Mouse (Mus musculus) hindbrain, embryonic 12.5 days (tissue): ENCODE results near the gene Ffar3. TPM values are rescaled to one million over a fixed set of nuclear protein-coding genes. Genes with fewer than 3 reads are reported as not detected.

Experiments
- ATAC-seq: fragments of 200-750 bp; cut with Nextera tagmentation; 2 replicates; pipeline ENCODE4 v1.8.0; 2017; ENCODE audit warnings: moderate TSS enrichment; ENCODE audit not compliant: low FRiP score
- H3K27ac ChIP-seq: fragments of 300-500 bp; sonication (generic); 2 replicates; pipeline ENCODE4 v1.5.1; 2016; ENCODE audit warnings: mild to moderate bottlenecking
- H3K27me3 ChIP-seq: fragments of 300-500 bp; sonication (generic); 2 replicates; pipeline ENCODE4 v1.6.1; 2016; ENCODE audit warnings: mild to moderate bottlenecking
- H3K36me3 ChIP-seq: fragments of 300-500 bp; sonication (generic); 2 replicates; pipeline ENCODE4 v1.6.1; 2016; ENCODE audit warnings: mild to moderate bottlenecking
- H3K4me1 ChIP-seq: fragments of 300-500 bp; sonication (generic); 2 replicates; pipeline ENCODE4 v1.6.1; 2016
- H3K4me2 ChIP-seq: fragments of 300-500 bp; sonication (generic); replicated peaks from 2 replicates; pipeline ENCODE4 v1.6.1; 2016; ENCODE audit warnings: mild to moderate bottlenecking
- H3K4me3 ChIP-seq: fragments of 300-500 bp; sonication (generic); 2 replicates; pipeline ENCODE4 v1.5.1; 2016; ENCODE audit warnings: mild to moderate bottlenecking
- H3K9ac ChIP-seq: fragments of 300-500 bp; sonication (generic); 2 replicates; pipeline ENCODE4 v1.6.1; 2016; ENCODE audit warnings: mild to moderate bottlenecking, moderate library complexity
- H3K9me3 ChIP-seq: fragments of 300-500 bp; sonication (generic); replicated peaks from 2 replicates; pipeline ENCODE4 v1.6.1; 2016; ENCODE audit warnings: mild to moderate bottlenecking
- WGBS: fragments of 180-500 bp; shearing (Covaris S2); methylation state at CpG from one replicate; pipeline ENCODE4 v1.1.7; 2016; 5-methylcytosine and 5-hydroxymethylcytosine counted together
- polyA plus RNA-seq: library from polyadenylated mRNA; unstranded; fragments of >200 nt; fragmentation: Nextera tagmentation; extraction: Ambion mirVana; gene quantifications from 2 replicates; pipeline ENCODE4 v1.2.1, GENCODE M21; 2016

The Ffar3 gene
- polyA plus RNA-seq, 1 experiment from 2014 or later = not detected

DNA sequence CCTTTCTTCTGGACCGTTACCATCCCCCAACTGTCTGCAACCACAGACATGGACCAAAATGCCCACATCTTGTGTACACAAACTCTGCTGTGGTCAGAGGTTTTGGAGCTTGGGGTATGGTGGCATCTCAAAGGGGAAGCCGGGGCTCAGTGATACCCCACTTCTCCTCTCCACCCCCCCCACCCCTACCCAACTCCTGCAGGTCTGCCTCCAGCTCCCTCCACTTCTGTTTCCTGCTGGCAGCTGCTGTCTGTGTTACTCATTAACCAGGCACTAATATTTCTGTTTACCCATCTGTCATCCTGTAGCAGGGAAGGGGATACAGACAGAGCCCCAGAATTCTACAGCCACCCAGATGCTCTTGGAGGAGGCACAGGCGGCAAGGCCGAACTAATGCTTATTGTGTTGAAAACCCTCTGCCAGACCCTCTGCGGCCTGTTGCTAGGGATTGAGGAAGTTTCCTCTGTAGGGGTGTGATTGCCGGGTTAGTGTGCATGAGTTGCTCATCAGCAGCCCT is 43.6 kb downstream of the Ffar3 start:
- H3K4me2 ChIP-seq = no peak overlapping the region
- no peak overlapping the region for H3K9ac ChIP-seq
- H3K9me3 ChIP-seq = no peaks in the 10 kb centered on the region; the same call in 1 of the 2 replicates
- no peaks in the 10 kb centered on the region for H3K4me1 ChIP-seq
- H3K4me3 ChIP-seq = no peak overlapping the region
- no peaks in the 10 kb centered on the region for H3K27me3 ChIP-seq
- 49% methylated on average over 6 of the region's 6 CpGs for WGBS
- H3K36me3 ChIP-seq = no peaks in the 10 kb centered on the region
- no peak for ATAC-seq
- H3K27ac ChIP-seq = no peak overlapping the region

GRCm38 (mm10) chr7:30811757-30812290 is 44.2 kb downstream of the Ffar3 start:
- Histone ChIP-seq H3K9me3 (no peaks in the 10 kb centered on the region; the same call in 1 of the 2 replicates), H3K36me3 (no peaks in the 10 kb centered on the region), H3K4me3 (no peak overlapping the region), H3K27ac (no peak overlapping the region), H3K4me2 (no peak overlapping the region), H3K4me1 (no peaks in the 10 kb centered on the region), H3K9ac (no peak overlapping the region), H3K27me3 (no peaks in the 10 kb centered on the region)
- 64% methylated on average over 9 of the region's 9 CpGs for WGBS
- ATAC-seq = no peak

DNA sequence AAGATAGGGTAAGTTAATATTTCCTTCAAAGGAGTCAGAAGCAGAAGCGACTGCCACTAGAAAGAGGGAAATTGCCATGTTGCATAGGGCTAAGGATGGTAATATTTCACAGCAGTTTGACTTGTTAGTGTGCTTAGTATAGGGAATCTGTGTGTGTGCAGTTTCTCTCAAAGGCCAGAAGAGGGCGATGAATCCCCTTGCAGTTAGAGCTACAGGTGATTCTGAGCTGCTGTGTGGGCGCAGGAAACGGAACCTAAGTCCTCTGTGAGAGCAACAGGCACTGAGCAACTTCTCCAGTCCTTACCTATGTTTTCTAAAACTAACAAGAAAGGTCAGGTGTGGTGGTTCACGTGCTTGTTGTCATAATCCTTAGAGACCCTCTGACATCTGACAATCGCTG is 45.7 kb downstream of the Ffar3 start:
- Histone ChIP-seq H3K4me2 (no peak overlapping the region), H3K4me1 (no peaks in the 10 kb centered on the region), H3K27me3 (no peaks in the 10 kb centered on the region), H3K4me3 (no peak overlapping the region), H3K9ac (no peak overlapping the region), H3K36me3 (no peaks in the 10 kb centered on the region), H3K9me3 (peaks cover under 1% of the 10 kb centered on the region; the same call in 1 of the 2 replicates), H3K27ac (no peak overlapping the region)
- 51% methylated on average over 6 of the region's 6 CpGs for WGBS
- no peak for ATAC-seq

DNA sequence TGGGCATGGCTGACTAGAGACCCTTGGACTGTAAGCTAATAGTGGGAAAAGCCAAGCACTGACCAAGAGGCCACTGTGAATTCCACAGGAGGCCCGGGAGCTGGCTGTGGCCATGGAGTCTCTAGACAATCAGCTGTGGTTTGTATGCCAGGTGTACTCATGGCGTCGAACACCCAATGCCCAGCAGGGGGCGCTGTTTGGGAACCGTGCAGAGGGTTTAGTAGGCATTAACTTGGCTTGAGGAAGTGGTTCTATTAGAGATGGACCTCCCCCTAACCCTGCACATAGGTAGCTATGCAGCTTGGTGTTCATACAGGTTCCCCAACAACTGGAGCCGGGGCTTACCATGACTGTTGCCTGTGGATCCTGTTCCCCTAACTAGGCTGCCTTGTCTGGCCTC is 50.1 kb downstream of the Ffar3 start:
- Histone ChIP-seq H3K27ac (no peak overlapping the region), H3K27me3 (no peaks in the 10 kb centered on the region), H3K9me3 (peaks cover 7% of the 10 kb centered on the region; the same call in 1 of the 2 replicates), H3K9ac (no peak overlapping the region), H3K36me3 (no peaks in the 10 kb centered on the region), H3K4me3 (no peak overlapping the region), H3K4me2 (no peak overlapping the region), H3K4me1 (no peaks in the 10 kb centered on the region)
- ATAC-seq = no peak
- WGBS = 44% methylated on average over 6 of the region's 6 CpGs

Other genes starting within 250 kb of the Ffar3 start
- gene Upk1a, start 243.3 kb downstream of the Ffar3 start, polyA plus RNA-seq = 0.21 and 0.35 TPM in 2 replicates
- 737 and 880 TPM in 2 replicates for gene Cox6b1, start 230.0 kb downstream of the Ffar3 start, polyA plus RNA-seq
- not detected in 2 replicates for gene Etv2, start 220.3 kb downstream of the Ffar3 start, polyA plus RNA-seq
- 153 and 160 TPM in 2 replicates for gene Rbm42, start 205.9 kb downstream of the Ffar3 start, polyA plus RNA-seq
- gene Haus5, start 191.2 kb downstream of the Ffar3 start, polyA plus RNA-seq = 35.4 and 38.4 TPM in 2 replicates
- gene Pmis2, start 184.6 kb downstream of the Ffar3 start, polyA plus RNA-seq = not detected in 2 replicates
- not detected in 2 replicates for gene 2200002J24Rik, start 157.3 kb downstream of the Ffar3 start, polyA plus RNA-seq
- 0.93 and 1.3 TPM in 2 replicates for gene Atp4a, start 144.0 kb downstream of the Ffar3 start, polyA plus RNA-seq
- gene Tmem147, start 126.6 kb downstream of the Ffar3 start, polyA plus RNA-seq = 147 and 164 TPM in 2 replicates
- 0.76 and 1.1 TPM in 2 replicates for gene Gapdhs, start 112.5 kb downstream of the Ffar3 start, polyA plus RNA-seq
- gene Sbsn, start 104.7 kb downstream of the Ffar3 start, polyA plus RNA-seq = 1.7 and 2.5 TPM in 2 replicates
- gene Dmkn, start 92.4 kb downstream of the Ffar3 start, polyA plus RNA-seq = 0.59 and 0.67 TPM in 2 replicates
- not detected in 2 replicates for gene Krtdap, start 68.3 kb downstream of the Ffar3 start, polyA plus RNA-seq
- not detected in 2 replicates for gene Ffar2, start 32.4 kb downstream of the Ffar3 start, polyA plus RNA-seq
- gene Ffar1, start 5.4 kb upstream of the Ffar3 start, polyA plus RNA-seq = not detected in 2 replicates
- not detected in 2 replicates for gene Cd22, start 24.2 kb upstream of the Ffar3 start, polyA plus RNA-seq
- gene Mag, start 58.7 kb upstream of the Ffar3 start, polyA plus RNA-seq = 0.56 and 0.61 TPM in 2 replicates
- gene Hamp2, start 68.5 kb upstream of the Ffar3 start, polyA plus RNA-seq = not detected in 2 replicates
- gene Hamp, start 87.9 kb upstream of the Ffar3 start, polyA plus RNA-seq = not detected in 2 replicates
- 29.7 and 32.7 TPM in 2 replicates for gene Usf2, start 100.6 kb upstream of the Ffar3 start, polyA plus RNA-seq
- 16.6 and 20.2 TPM in 2 replicates for gene Lsr, start 117.3 kb upstream of the Ffar3 start, polyA plus RNA-seq
- gene Fam187b, start 117.6 kb upstream of the Ffar3 start, polyA plus RNA-seq = 0.89 and 1.4 TPM in 2 replicates
- 9.6 and 10.4 TPM in 2 replicates for gene Fxyd5, start 186.3 kb upstream of the Ffar3 start, polyA plus RNA-seq
- 26.3 and 29.8 TPM in 2 replicates for gene Fxyd7, start 195.3 kb upstream of the Ffar3 start, polyA plus RNA-seq
- 25.3 and 34.7 TPM in 2 replicates for gene Fxyd1, start 201.0 kb upstream of the Ffar3 start, polyA plus RNA-seq
- gene Lgi4, start 203.2 kb upstream of the Ffar3 start, polyA plus RNA-seq = 2.1 TPM in 2 replicates
- gene Fxyd3, start 220.5 kb upstream of the Ffar3 start, polyA plus RNA-seq = 5.5 and 12.3 TPM in 2 replicates